Mouse (Mus musculus) C2C12 (cell line): ENCODE measurements around the gene Klk1b5.

Experiments used
- CTCF ChIP-seq: IDR thresholded peaks from one replicate; pipeline ENCODE4 v1.5.1; 2011; ENCODE audit not compliant: control insufficient read depth, insufficient read depth, insufficient read length
- MAX ChIP-seq: IDR thresholded peaks from one replicate; pipeline ENCODE4 v1.6.1; 2011; ENCODE audit warnings: mild to moderate bottlenecking, control low read depth
- MYOD1 ChIP-seq: IDR thresholded peaks from one replicate; pipeline ENCODE4 v1.6.1; 2011; ENCODE audit warnings: low read depth; ENCODE audit not compliant: control insufficient read depth, insufficient read length
- USF1 ChIP-seq: IDR thresholded peaks from one replicate; pipeline ENCODE4 v1.6.1; 2011; ENCODE audit warnings: low read depth, mild to moderate bottlenecking, control low read depth, moderate library complexity

DNA sequence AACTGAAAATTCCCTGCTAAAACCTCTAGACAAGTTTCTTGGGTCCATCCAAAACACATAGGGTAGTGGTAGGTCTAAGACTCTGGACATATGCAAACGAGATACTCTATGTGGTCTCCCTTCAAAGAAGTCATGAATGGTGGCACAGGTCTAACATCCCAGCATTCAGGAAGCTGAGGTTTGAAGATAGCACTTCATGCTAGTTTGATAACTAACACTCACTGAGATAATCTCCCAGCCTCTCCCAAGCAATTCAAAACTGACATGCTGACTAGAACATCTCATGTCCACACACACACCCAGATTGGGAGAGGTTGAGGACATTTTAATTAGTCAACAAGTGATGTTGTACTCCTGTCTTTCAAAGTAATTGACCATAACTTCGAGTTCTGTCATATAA lies 24.2 kb downstream of the Klk1b5 start:
- no peak for TF ChIP-seq MYOD1
- no peak for TF ChIP-seq CTCF
- TF ChIP-seq MAX: no peak
- TF ChIP-seq USF1: no peak
